Mouse (Mus musculus): Measurements from ENCODE around the gene Ier2. TPM values are rescaled to one million over a fixed set of nuclear protein-coding genes. Genes with fewer than 3 reads are reported as not detected.

The Ier2 gene
- polyA plus RNA-seq, 1 experiment from 2014 or later = 83.9 TPM

- Histone ChIP-seq H3K4me3 (replicated peaks) (no peak overlapping the region), H3K4me2 (replicated peaks) (no peak overlapping the region), H3K9me3 (replicated peaks) (no peaks in the 10 kb centered on the region), H3K27ac (replicated peaks) (0 out of 2 replicates have a peak overlapping the region, but pooled peaks have one; percentile 17), H3K36me3 (no peaks in the 10 kb centered on the region), H3K9ac (no peak overlapping the region), H3K4me1 (peaks cover 15% of the 10 kb centered on the region), H3K27me3 (no peaks in the 10 kb centered on the region)
- no peak for ATAC-seq (ENCODE audit: insufficient number of reproducible peaks, low FRiP score, low TSS enrichment, low read depth)
- 36% methylated on average over 3 of the region's 3 CpGs for WGBS
Measured at GRCm38 (mm10) chr8:84650213-84650612, 12.4 kb downstream of the Ier2 start.

GRCm38 (mm10) chr8:84647461-84647901 is 15.2 kb downstream of the Ier2 start:
- no peaks in the 10 kb centered on the region for H3K9me3 ChIP-seq (replicated peaks)
- no peak overlapping the region for H3K27ac ChIP-seq (replicated peaks)
- H3K9ac ChIP-seq = no peak overlapping the region
- 4% methylated on average over 14 of the region's 14 CpGs for WGBS
- peak overlapping the region; percentile 41 for H3K4me2 ChIP-seq (replicated peaks)
- no peak for ATAC-seq (ENCODE audit: insufficient number of reproducible peaks, low FRiP score, low TSS enrichment, low read depth)
- H3K4me1 ChIP-seq = peaks cover 8% of the 10 kb centered on the region
- peak overlapping the region; percentile 13; the same call in 1 of the 2 replicates for H3K4me3 ChIP-seq (replicated peaks)
- no peaks in the 10 kb centered on the region for H3K27me3 ChIP-seq
- H3K36me3 ChIP-seq = no peaks in the 10 kb centered on the region

GRCm38 (mm10) chr8:84646800-84647199 is 15.9 kb downstream of the Ier2 start:
- Histone ChIP-seq H3K27me3 (no peaks in the 10 kb centered on the region), H3K36me3 (no peaks in the 10 kb centered on the region), H3K9ac (no peak overlapping the region), H3K4me3 (replicated peaks) (no peak overlapping the region), H3K9me3 (replicated peaks) (no peaks in the 10 kb centered on the region), H3K4me2 (replicated peaks) (no peak overlapping the region), H3K27ac (replicated peaks) (no peak overlapping the region), H3K4me1 (peaks cover 8% of the 10 kb centered on the region)
- WGBS = 42% methylated on average over 6 of the region's 6 CpGs
- no peak for ATAC-seq (ENCODE audit: insufficient number of reproducible peaks, low FRiP score, low TSS enrichment, low read depth)

- no peak overlapping the region for H3K9ac ChIP-seq
- 64% methylated on average over 5 of the region's 5 CpGs for WGBS
- no peak overlapping the region for H3K27ac ChIP-seq (replicated peaks)
- peaks cover 17% of the 10 kb centered on the region for H3K4me1 ChIP-seq
- no peak overlapping the region for H3K4me2 ChIP-seq (replicated peaks)
- no peak for ATAC-seq (ENCODE audit: insufficient number of reproducible peaks, low FRiP score, low TSS enrichment, low read depth)
- H3K4me3 ChIP-seq (replicated peaks) = no peak overlapping the region
- H3K9me3 ChIP-seq (replicated peaks) = no peaks in the 10 kb centered on the region
- no peaks in the 10 kb centered on the region for H3K27me3 ChIP-seq
- no peaks in the 10 kb centered on the region for H3K36me3 ChIP-seq
Measured at GRCm38 (mm10) chr8:84643019-84643418, 19.6 kb downstream of the Ier2 start.

GRCm38 (mm10) chr8:84641578-84642361 is 20.9 kb downstream of the Ier2 start:
- no peak overlapping the region for H3K27ac ChIP-seq (replicated peaks)

GRCm38 (mm10) chr8:84640617-84641294 is 21.9 kb downstream of the Ier2 start:
- no peak overlapping the region for H3K4me2 ChIP-seq (replicated peaks)
- no peak for ATAC-seq (ENCODE audit: insufficient number of reproducible peaks, low FRiP score, low TSS enrichment, low read depth)
- no peaks in the 10 kb centered on the region for H3K36me3 ChIP-seq
- H3K4me1 ChIP-seq = peaks cover 20% of the 10 kb centered on the region
- no peak overlapping the region for H3K4me3 ChIP-seq (replicated peaks)
- WGBS = 70% methylated on average over 7 of the region's 7 CpGs
- no peak overlapping the region for H3K9ac ChIP-seq
- no peaks in the 10 kb centered on the region for H3K9me3 ChIP-seq (replicated peaks)
- H3K27ac ChIP-seq (replicated peaks) = no peak overlapping the region
- no peaks in the 10 kb centered on the region for H3K27me3 ChIP-seq

More at GRCm38 (mm10) chr8:84641578-84642361, 20.9 kb downstream of the Ier2 start:
- Histone ChIP-seq H3K4me1 (peaks cover 13% of the 10 kb centered on the region), H3K4me3 (replicated peaks) (no peak overlapping the region), H3K36me3 (no peaks in the 10 kb centered on the region), H3K27me3 (no peaks in the 10 kb centered on the region), H3K4me2 (replicated peaks) (no peak overlapping the region), H3K9ac (no peak overlapping the region), H3K9me3 (replicated peaks) (no peaks in the 10 kb centered on the region)
- WGBS = 71% methylated on average over 1 of the region's 1 CpGs
- ATAC-seq (ENCODE audit: insufficient number of reproducible peaks, low FRiP score, low TSS enrichment, low read depth) = no peak

GRCm38 (mm10) chr8:84640010-84640588 is 22.6 kb downstream of the Ier2 start:
- ATAC-seq (ENCODE audit: insufficient number of reproducible peaks, low FRiP score, low TSS enrichment, low read depth) = no peak

GRCm38 (mm10) chr8:84639162-84640009 is 23.3 kb downstream of the Ier2 start:
- WGBS = under 1% methylated on average over 101 of the region's 106 CpGs

More at GRCm38 (mm10) chr8:84640010-84640588, 22.6 kb downstream of the Ier2 start:
- Histone ChIP-seq H3K4me2 (replicated peaks) (peak overlapping the region; percentile 91), H3K27ac (replicated peaks) (peak overlapping the region; percentile 58; the same call in 1 of the 2 replicates), H3K27me3 (no peaks in the 10 kb centered on the region), H3K4me3 (replicated peaks) (peak overlapping the region; percentile 57), H3K9me3 (replicated peaks) (no peaks in the 10 kb centered on the region), H3K4me1 (peaks cover 26% of the 10 kb centered on the region), H3K36me3 (no peaks in the 10 kb centered on the region), H3K9ac (peak overlapping the region; percentile 42; the same call in 1 of the 2 replicates)
- WGBS = 23% methylated on average over 9 of the region's 9 CpGs

GRCm38 (mm10) chr8:84638555-84639161 is 24.0 kb downstream of the Ier2 start:
- ATAC-seq (ENCODE audit: insufficient number of reproducible peaks, low FRiP score, low TSS enrichment, low read depth) = peak; percentile 26

More at GRCm38 (mm10) chr8:84639162-84640009, 23.3 kb downstream of the Ier2 start:
- Histone ChIP-seq H3K9me3 (replicated peaks) (no peaks in the 10 kb centered on the region), H3K27me3 (no peaks in the 10 kb centered on the region), H3K4me2 (replicated peaks) (peak overlapping the region; percentile 91), H3K4me1 (peaks cover 33% of the 10 kb centered on the region), H3K27ac (replicated peaks) (peak overlapping the region; percentile 92), H3K36me3 (no peaks in the 10 kb centered on the region), H3K4me3 (replicated peaks) (peak overlapping the region; percentile 57), H3K9ac (peak overlapping the region; percentile 55)
- ATAC-seq (ENCODE audit: insufficient number of reproducible peaks, low FRiP score, low TSS enrichment, low read depth) = peak; percentile 94

GRCm38 (mm10) chr8:84637946-84638554 is 24.6 kb downstream of the Ier2 start:
- H3K4me3 ChIP-seq (replicated peaks) = peak overlapping the region; percentile 57
- H3K9ac ChIP-seq = peak overlapping the region; percentile 55; the same call in 1 of the 2 replicates
- H3K4me2 ChIP-seq (replicated peaks) = peak overlapping the region; percentile 91
- peaks cover 34% of the 10 kb centered on the region for H3K4me1 ChIP-seq
- no peak for ATAC-seq (ENCODE audit: insufficient number of reproducible peaks, low FRiP score, low TSS enrichment, low read depth)
- H3K9me3 ChIP-seq (replicated peaks) = no peaks in the 10 kb centered on the region
- H3K27me3 ChIP-seq = no peaks in the 10 kb centered on the region
- peak overlapping the region; percentile 92 for H3K27ac ChIP-seq (replicated peaks)
- H3K36me3 ChIP-seq = no peaks in the 10 kb centered on the region
- WGBS = 35% methylated on average over 8 of the region's 8 CpGs

More at GRCm38 (mm10) chr8:84638555-84639161, 24.0 kb downstream of the Ier2 start:
- no peaks in the 10 kb centered on the region for H3K27me3 ChIP-seq
- H3K36me3 ChIP-seq = no peaks in the 10 kb centered on the region
- H3K4me1 ChIP-seq = peaks cover 34% of the 10 kb centered on the region
- H3K27ac ChIP-seq (replicated peaks) = peak overlapping the region; percentile 92
- H3K4me3 ChIP-seq (replicated peaks) = peak overlapping the region; percentile 57
- H3K9me3 ChIP-seq (replicated peaks) = no peaks in the 10 kb centered on the region
- WGBS = under 1% methylated on average over 49 of the region's 52 CpGs
- H3K4me2 ChIP-seq (replicated peaks) = peak overlapping the region; percentile 91
- H3K9ac ChIP-seq = peak overlapping the region; percentile 55
